Mouse (Mus musculus) spleen, postnatal 36 days (tissue): ENCODE measurements at regions not wholly inside any gene's neighbourhood (a gene's known extent, or its start where the extent isn't known, plus 50 kb on each side); places are given as distances from the start of the nearest gene placed in this dataset.

Experiments
- DNase-seq, 2 experiments: peaks; one replicate each; pipeline ENCODE4 v3.0.0; 2022; ENCODE audit warnings: low spot score in 2 of 2, mixed read lengths in 1 of 2

GRCm38 (mm10) chr17:22795213-22795612 lies 71.7 kb downstream of the Zfp945 start:
- DNase-seq, result no peak

DNA sequence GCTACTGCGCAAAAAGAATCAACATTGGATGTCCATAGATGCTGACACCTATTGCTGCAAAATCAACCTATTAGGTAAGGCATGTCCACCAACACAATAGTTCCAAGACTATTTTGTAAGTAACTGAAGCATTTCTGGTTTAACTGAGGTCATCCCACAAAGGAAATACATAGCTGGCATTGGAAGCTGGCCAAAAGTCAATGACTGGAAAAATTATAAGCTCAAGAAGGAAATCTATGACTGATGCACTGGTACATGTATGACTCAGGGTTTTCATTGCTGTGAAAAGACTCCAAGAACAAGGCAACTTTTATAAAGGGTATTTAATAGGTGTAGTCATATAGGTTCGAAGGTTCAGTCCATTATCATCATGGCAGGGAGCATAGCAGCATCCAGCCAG lies 82.5 kb downstream of the Zfp945 start:
- DNase-seq, result no peak

- DNase-seq, result no peak
Measured at GRCm38 (mm10) chr17:22745736-22746135, 121.2 kb downstream of the Zfp945 start.

DNA sequence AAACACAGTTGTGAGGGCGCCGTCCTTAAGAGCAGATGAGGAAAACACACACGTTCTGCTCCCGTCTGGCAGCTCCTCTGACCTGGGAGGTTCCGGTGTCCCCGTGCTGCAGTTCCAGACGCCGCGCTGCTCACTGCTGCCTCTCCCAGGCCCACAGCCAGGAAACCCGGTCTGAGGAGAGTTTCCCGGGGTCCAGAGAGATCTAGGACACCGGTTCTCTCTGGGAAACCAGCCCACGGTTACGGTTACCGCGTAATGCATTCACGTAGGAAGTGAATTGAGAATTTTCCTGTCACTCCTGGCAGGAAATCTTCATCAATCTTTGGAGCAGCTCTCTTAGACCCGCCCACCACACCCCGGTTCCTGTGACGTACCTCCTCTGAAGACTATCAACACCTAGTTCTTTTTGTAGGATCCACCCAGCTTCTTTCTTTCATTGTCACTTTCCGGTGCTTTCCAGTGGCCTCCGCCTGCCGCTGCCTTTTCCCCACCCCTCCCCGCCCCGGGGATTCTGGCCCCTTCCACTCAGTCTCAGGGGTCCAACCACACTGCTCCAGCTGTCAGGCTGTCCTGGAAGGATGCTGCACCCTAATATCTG lies 127.3 kb downstream of the Zfp945 start:
- DNase-seq, result peak; percentile 8 to 10

DNA sequence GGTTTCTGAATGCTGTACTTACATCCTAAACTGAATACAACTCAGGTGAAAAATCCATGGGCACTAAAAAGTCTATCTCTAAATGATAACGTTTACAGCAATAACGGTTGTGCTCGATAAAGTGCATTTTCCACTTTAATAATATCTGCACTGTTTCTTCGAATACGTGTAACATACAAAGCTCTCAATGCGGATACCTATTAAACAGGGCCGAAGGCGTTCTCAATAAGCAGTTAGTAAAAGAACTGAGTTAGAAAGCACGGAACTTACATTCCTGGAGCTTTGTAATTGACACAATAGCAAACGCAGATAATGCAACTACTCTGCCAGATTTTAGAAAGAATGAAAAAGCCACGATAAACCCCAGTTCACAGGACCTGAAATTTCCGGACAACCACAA lies 127.8 kb downstream of the Zfp945 start:
- no peak for DNase-seq

GRCm38 (mm10) chr17:22736360-22736759 lies 130.6 kb downstream of the Zfp945 start:
- no peak for DNase-seq
